Mouse (Mus musculus) cortical plate, adult 2 months (tissue): ENCODE results near the gene Abhd6.
A peak's percentile ranks its signal among the peaks of the same experiment; 100 is the strongest.

ENCODE experiments used
- CTCF ChIP-seq: fragments of 200-500 bp; IDR thresholded peaks from 2 replicates; pipeline ENCODE4 v1.5.1; 2011; ENCODE audit warnings: mild to moderate bottlenecking, control low read depth, low read length; ENCODE audit not compliant: insufficient read depth; ENCODE audit errors: extremely low read depth
- POLR2A ChIP-seq: fragments of 200-500 bp; IDR thresholded peaks from 2 replicates; pipeline ENCODE4 v1.6.1; 2011; ENCODE audit warnings: mild to moderate bottlenecking, low read length, control low read depth; ENCODE audit not compliant: insufficient read depth; ENCODE audit errors: extremely low read depth

DNA sequence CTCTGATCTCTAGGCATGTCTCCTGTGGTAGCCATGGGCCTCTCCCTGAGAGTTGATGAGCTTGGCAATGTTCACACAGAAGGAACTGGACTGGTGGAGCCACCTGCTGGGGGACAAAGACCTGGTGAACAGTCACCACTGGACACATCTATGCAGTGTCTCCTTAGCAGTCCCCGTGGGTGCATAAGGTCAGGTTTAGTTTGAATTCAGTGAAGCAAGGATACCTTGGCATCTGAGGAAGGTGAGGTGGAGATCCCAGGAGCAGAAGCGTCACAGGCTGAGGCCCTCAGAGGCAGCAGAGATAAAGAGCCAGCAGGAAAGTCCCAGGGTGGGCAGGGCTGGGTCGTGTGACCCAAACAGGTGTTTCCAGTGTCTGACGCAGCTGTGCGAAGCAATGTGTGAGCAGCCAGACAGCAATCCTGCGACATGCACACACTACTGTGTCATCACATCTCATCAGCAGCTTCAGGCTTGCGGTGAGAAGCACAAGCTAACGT is 8.4 kb upstream of the Abhd6 start, which contains the start of gene Dnase1l3:
- TF ChIP-seq POLR2A (no peak), CTCF (peak; percentile 51)
